Mouse (Mus musculus): ENCODE results near the gene Trex1. TPM values are rescaled to one million over a fixed set of nuclear protein-coding genes. Genes with fewer than 3 reads are reported as not detected.

Gene Trex1
- polyA plus RNA-seq, 1 experiment from 2014 or later, result 9.3 TPM

DNA sequence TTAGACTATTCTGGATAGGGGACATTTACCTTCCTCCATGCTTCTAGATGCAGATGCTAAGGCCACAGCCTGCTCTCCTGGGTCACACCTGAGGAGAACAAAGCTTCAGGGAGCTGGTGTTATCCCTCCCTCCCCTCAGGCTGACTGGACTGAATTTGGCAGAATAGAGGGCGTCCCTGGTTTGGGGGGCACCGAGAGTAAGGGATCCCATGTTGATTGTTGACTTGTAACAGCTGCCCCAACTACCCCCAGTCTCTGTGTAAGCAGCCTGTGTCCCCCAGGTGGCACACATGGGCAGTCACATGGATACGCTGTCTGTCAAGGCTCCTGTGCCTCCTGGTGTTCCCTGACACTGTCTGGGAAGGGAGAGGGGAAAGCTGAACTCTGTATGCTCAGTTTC is 31.1 kb downstream of the Trex1 start:
- H3K4me2 ChIP-seq, result no peak overlapping the region
- no peaks in the 10 kb centered on the region for H3K27me3 ChIP-seq
- H3K36me3 ChIP-seq (ENCODE audit: poor library complexity, severe bottlenecking), result peaks cover 11% of the 10 kb centered on the region; the same call in 1 of the 2 replicates
- no peak overlapping the region for H3K4me3 ChIP-seq
- H3K4me1 ChIP-seq, result no peaks in the 10 kb centered on the region
- WGBS, result 81% methylated on average over 3 of the region's 3 CpGs
- no peaks in the 10 kb centered on the region for H3K9me3 ChIP-seq (replicated peaks)
- ATAC-seq, result no peak
- no peak overlapping the region for H3K27ac ChIP-seq
- no peak overlapping the region for H3K9ac ChIP-seq

DNA sequence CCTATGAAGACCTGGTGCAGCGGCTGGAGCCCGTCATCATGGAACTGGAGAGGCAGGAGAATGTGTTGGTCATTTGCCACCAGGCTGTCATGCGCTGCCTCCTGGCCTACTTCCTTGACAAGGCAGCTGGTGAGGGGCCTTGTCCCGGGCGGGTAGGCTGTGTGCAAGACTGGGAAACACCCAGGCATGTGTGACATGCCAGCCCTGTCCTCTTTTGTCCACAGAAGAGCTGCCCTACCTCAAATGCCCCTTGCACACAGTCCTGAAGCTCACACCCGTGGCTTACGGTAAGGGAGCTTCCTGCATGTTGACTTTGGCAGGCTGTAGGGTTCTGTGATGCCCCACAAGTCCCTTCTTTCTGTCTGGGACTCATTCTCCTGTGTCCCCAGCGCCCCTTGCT is 32.0 kb downstream of the Trex1 start:
- no peak overlapping the region for H3K27ac ChIP-seq
- no peak overlapping the region for H3K4me2 ChIP-seq
- H3K4me1 ChIP-seq, result no peaks in the 10 kb centered on the region
- H3K9me3 ChIP-seq (replicated peaks), result no peaks in the 10 kb centered on the region
- WGBS, result 89% methylated on average over 8 of the region's 8 CpGs
- H3K9ac ChIP-seq, result no peak overlapping the region
- no peak for ATAC-seq
- H3K4me3 ChIP-seq, result no peak overlapping the region
- H3K36me3 ChIP-seq (ENCODE audit: poor library complexity, severe bottlenecking), result peaks cover 11% of the 10 kb centered on the region; the same call in 1 of the 2 replicates
- H3K27me3 ChIP-seq, result no peaks in the 10 kb centered on the region

DNA sequence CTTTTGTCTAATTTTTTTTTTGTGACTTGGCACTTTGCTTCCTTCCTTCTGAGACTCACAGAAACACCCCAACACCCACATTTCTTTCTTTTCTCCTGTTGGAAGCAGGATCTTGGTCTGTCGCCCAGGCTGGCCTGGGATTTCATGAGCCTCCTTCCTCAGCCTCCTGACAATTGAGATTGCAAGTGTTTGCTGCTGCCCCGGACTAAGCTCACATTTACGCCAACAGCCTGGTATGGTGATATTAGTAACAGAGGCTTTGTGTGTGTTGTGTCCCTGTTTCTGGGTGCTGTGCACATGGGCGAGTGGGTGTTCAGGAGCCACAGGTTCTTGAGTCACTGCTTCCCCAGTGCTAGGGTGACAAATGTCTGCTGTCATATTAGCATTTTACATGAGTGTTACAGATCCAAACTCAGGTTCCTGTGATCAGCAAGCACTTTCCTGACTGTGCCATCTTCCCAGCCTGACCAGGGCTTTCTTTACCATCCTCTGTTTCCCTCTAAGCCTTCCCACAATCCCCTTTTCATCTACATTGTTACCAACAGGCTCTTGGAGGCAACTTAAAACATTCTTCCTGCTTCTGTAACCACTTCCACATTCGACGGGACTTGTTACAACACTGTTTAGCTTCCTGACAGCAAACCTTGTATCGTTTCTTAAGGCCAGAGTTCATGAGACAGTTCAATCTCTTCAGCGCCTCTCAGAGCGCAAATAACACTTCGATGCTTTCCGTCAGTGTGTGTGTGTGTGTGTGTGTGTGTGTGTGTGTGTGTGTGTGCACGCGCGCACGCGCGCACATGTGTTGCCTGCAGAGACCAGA is 36.5 kb downstream of the Trex1 start:
- H3K27ac ChIP-seq, result no peak overlapping the region
- 95% methylated on average over 17 of the region's 17 CpGs for WGBS
- no peak overlapping the region for H3K4me3 ChIP-seq
- H3K27me3 ChIP-seq, result no peaks in the 10 kb centered on the region
- no peaks in the 10 kb centered on the region for H3K9me3 ChIP-seq (replicated peaks)
- H3K4me2 ChIP-seq, result no peak overlapping the region
- H3K9ac ChIP-seq, result no peak overlapping the region
- peaks cover 11% of the 10 kb centered on the region; the same call in 1 of the 2 replicates for H3K36me3 ChIP-seq (ENCODE audit: poor library complexity, severe bottlenecking)
- ATAC-seq, result no peak
- no peaks in the 10 kb centered on the region for H3K4me1 ChIP-seq

DNA sequence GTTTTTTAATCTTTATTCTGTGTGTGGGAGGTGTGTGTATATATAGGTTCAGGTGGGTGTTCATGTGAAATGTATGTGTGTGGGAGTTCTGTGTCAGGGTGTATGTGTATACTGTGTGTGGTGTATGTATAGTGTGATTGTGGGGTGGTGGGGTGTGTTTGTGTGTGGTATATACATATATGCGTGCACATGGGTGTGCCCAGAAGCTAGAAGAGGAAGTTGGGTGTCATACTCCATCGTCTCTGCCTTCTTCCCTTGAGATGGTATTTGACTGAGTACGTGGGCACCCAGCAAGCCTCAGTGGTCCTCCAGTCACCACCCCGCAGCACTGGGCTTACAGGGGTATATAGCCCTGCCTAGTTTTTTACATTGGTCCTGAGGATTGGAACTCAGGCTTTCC is 38.1 kb downstream of the Trex1 start:
- H3K4me1 ChIP-seq, result no peaks in the 10 kb centered on the region
- WGBS, result 90% methylated on average over 4 of the region's 4 CpGs
- H3K27me3 ChIP-seq, result no peaks in the 10 kb centered on the region
- no peak overlapping the region for H3K4me2 ChIP-seq
- ATAC-seq, result no peak
- no peak overlapping the region for H3K4me3 ChIP-seq
- H3K27ac ChIP-seq, result no peak overlapping the region
- peaks cover 7% of the 10 kb centered on the region; the same call in 1 of the 2 replicates for H3K36me3 ChIP-seq (ENCODE audit: poor library complexity, severe bottlenecking)
- H3K9ac ChIP-seq, result no peak overlapping the region
- no peaks in the 10 kb centered on the region for H3K9me3 ChIP-seq (replicated peaks)

DNA sequence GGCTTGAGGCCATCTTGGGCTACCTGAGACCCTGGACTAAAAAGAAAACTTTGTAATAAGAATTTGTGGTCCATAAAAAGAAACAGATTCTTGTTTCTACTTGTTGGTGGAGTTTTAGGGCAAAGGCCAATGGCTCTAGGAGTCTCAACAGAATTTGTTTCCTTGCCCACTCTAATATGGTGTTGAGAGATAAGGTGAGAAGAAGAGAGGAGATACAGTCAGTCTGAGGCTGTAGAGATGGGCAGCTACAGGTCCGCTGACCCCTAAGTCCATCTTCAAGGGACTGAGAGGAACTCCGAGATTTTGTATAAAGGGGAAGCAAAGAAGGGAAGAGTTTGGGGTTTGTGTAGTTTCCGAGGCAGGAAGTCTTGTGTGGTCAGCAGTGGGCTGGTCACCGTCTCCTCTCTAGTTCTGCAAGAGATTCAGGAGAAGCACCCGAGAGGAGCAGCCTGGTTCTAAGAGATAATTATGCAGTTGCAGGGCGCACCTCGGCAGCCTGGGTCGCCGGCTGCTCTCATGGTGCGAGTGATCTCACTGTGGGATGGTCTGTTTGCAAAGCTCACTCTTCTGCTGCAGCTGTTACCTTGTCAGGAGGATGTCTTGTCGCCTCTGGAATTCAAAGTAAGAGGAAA is 42.4 kb downstream of the Trex1 start:
- Histone ChIP-seq H3K9ac (no peak overlapping the region), H3K27ac (no peak overlapping the region), H3K4me1 (no peaks in the 10 kb centered on the region), H3K4me3 (no peak overlapping the region), H3K27me3 (no peaks in the 10 kb centered on the region), H3K36me3 (ENCODE audit: poor library complexity, severe bottlenecking) (0 out of 2 replicates have a peak, but pooled peaks cover under 1% of the 10 kb centered on the region), H3K9me3 (replicated peaks) (no peaks in the 10 kb centered on the region), H3K4me2 (no peak overlapping the region)
- no peak for ATAC-seq
- 81% methylated on average over 11 of the region's 11 CpGs for WGBS

DNA sequence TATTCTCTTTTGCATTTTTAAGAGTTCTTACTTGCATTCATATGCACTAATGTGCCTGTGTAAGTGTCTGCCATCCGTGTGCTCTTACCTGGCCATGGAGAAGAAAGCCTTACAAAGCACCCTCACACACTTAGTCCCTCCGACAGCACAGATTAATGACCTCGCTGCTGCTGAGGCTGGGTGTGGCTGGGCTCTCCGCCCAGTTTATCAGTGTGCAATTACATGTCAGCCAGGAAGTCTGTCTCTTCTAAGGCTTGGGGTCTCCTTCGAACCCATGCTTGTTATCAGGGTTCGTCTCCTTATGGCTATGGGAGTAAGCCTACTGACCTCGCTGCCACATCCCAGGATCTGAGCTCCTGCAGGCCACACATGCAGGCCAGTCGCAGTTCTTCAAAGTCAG is 44.1 kb downstream of the Trex1 start:
- H3K4me1 ChIP-seq, result no peaks in the 10 kb centered on the region
- H3K27me3 ChIP-seq, result no peaks in the 10 kb centered on the region
- peaks cover 6% of the 10 kb centered on the region; the same call in 1 of the 2 replicates for H3K36me3 ChIP-seq (ENCODE audit: poor library complexity, severe bottlenecking)
- ATAC-seq, result no peak
- no peak overlapping the region for H3K4me2 ChIP-seq
- no peak overlapping the region for H3K27ac ChIP-seq
- H3K9me3 ChIP-seq (replicated peaks), result no peaks in the 10 kb centered on the region
- WGBS, result 78% methylated on average over 8 of the region's 8 CpGs
- no peak overlapping the region for H3K4me3 ChIP-seq
- H3K9ac ChIP-seq, result no peak overlapping the region

DNA sequence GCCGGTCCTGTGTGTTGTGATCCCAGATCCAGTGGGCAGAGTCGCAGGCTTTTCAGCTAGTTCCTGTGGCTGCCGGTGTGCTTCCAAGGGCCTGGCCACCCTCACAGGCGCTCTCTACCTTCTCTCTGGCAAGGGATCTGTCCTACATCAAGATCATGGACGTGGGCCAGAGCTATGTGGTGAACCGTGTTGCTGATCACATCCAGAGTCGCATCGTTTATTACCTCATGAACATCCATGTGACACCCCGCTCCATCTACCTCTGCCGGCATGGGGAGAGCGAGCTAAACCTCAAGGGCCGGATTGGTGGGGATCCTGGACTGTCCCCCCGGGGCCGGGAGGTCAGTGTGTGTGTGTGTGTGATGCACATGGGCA is 49.2 kb downstream of the Trex1 start:
- Histone ChIP-seq H3K36me3 (ENCODE audit: poor library complexity, severe bottlenecking) (peaks cover 6% of the 10 kb centered on the region), H3K4me3 (no peak overlapping the region), H3K9ac (no peak overlapping the region), H3K9me3 (replicated peaks) (no peaks in the 10 kb centered on the region), H3K27ac (no peak overlapping the region), H3K27me3 (no peaks in the 10 kb centered on the region), H3K4me2 (no peak overlapping the region), H3K4me1 (no peaks in the 10 kb centered on the region)
- ATAC-seq, result no peak
- 90% methylated on average over 14 of the region's 14 CpGs for WGBS

DNA sequence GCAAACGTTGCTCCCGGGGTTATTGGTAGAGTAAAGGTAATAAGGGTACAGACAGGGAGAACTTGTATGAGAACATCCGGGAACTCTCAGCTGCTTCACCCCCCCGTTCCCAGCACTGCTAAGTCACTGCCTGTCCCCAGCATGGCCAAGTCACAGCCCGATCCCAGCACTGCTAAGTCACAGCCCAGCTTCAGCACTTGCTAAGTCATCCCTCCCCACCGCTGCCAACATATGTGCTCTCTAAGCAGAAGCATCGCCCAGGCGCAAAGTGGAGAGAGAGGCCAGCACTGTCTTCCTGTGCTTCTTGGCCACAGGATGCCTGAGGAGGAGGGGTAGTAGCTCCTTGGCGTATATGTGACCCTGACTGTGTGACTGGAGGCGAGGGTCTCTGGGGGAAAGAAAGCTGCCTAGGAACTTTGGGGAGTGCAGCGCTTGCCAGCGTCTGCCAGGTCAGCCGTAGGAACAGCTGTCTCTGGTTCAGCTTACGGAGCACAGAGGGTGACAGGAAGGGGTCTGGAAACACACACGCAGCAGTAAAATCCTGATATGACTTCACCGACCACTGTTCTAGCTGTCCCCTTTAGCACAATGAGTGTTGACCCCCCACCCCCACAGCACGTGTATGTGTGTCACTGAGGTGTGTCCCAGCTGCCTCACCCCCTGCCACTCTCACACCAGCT is 49.8 kb downstream of the Trex1 start:
- Histone ChIP-seq H3K36me3 (ENCODE audit: poor library complexity, severe bottlenecking) (peaks cover 6% of the 10 kb centered on the region), H3K9ac (no peak overlapping the region), H3K27me3 (no peaks in the 10 kb centered on the region), H3K4me1 (no peaks in the 10 kb centered on the region), H3K4me3 (no peak overlapping the region), H3K27ac (no peak overlapping the region), H3K9me3 (replicated peaks) (no peaks in the 10 kb centered on the region), H3K4me2 (no peak overlapping the region)
- WGBS, result 65% methylated on average over 17 of the region's 17 CpGs
- ATAC-seq, result no peak

DNA sequence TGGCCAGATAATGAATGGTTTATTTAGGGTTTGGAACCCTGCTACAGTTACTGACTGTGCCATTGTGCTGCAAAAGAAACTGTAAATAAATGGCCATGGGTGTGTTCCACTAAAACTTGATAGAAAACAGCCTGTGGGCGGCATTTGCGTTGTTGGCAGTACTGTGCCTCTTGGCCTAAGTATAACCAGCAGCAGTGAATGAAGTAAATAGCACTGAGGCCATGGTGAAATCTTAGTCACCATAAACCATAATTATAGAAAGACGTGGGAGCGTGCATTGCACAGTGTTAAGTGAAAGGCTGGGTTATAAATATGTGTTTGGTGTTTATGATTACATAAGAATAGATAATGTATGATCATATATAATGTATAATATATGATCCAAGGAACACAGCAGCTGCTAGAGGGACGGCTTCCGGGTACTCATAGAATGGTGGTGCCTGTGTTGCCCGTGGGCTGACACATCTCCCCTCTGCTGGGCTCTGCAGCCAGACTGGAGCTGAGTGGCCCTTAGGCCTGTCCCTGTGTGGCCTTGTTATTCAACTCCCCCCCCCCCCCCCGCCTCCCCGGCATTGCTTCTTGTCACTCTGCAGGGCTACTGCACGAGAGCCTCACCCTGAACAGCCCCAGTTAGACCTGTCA is 50.4 kb downstream of the Trex1 start:
- no peak overlapping the region for H3K4me2 ChIP-seq
- no peak overlapping the region for H3K4me3 ChIP-seq
- H3K9me3 ChIP-seq (replicated peaks), result no peaks in the 10 kb centered on the region
- 76% methylated on average over 10 of the region's 10 CpGs for WGBS
- ATAC-seq, result no peak
- no peaks in the 10 kb centered on the region for H3K27me3 ChIP-seq
- 0 out of 2 replicates have a peak overlapping the region, but pooled peaks have one; percentile 8 for H3K9ac ChIP-seq
- no peaks in the 10 kb centered on the region for H3K4me1 ChIP-seq
- H3K27ac ChIP-seq, result no peak overlapping the region
- H3K36me3 ChIP-seq (ENCODE audit: poor library complexity, severe bottlenecking), result peaks cover 6% of the 10 kb centered on the region

DNA sequence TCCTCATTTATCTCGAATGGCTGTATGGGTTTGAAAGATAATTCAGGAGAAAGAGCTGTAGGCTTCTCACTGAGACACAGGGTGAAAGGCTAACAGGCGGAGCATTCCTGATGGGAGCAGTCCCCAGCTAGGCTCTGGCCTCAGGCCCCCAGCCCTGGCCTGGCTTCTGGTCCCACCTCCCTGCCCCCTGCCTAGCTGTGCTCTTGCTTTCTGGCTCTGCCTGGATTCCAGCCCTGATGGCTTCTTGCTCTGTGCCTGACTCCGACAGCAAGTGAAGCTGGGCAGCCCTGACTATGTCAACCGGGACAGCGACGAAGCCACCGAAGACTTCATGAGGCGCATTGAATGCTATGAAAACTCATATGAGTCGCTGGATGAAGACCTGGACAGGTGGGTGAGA is 51.5 kb downstream of the Trex1 start:
- Histone ChIP-seq H3K27me3 (no peaks in the 10 kb centered on the region), H3K4me1 (no peaks in the 10 kb centered on the region), H3K36me3 (ENCODE audit: poor library complexity, severe bottlenecking) (peaks cover 6% of the 10 kb centered on the region), H3K9ac (no peak overlapping the region), H3K9me3 (replicated peaks) (no peaks in the 10 kb centered on the region), H3K27ac (no peak overlapping the region), H3K4me3 (no peak overlapping the region), H3K4me2 (no peak overlapping the region)
- ATAC-seq, result no peak
- 83% methylated on average over 9 of the region's 9 CpGs for WGBS
